Mouse (Mus musculus): Measurements from ENCODE around the gene Grasp. TPM values are rescaled to one million over a fixed set of nuclear protein-coding genes. Genes with fewer than 3 reads are reported as not detected.

Gene Grasp
- polyA plus RNA-seq, 1 experiment, result 6.2 TPM

DNA sequence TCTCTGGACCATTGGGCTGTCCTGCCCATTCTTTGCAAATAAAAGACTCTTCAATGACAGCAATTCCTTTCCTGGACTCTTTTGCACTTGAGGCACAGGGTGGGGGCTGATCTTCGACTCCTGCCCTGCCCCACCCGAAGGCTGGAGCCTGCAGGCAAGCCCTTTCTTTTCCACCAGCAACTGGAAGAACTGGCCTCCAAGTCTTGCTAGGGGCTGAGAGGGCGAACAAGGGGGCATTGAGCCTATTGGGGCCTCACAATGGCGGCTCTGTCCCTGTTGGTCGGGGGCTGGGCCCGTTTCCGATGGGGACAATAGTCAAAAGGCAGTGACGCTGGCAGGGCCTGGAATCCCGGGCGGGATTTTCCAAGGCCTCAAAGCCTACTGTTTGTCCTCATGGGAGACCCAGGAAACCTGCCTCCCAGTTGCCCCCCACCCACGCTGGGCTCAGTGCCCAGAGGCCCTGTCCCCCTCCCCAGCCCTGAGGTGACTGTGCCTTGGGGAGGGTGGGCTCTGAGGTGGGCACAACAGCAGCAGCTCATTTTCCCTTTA is 53.4 kb downstream of the Grasp start:
- DNase-seq, result no peak
- TF ChIP-seq POLR2A (IDR thresholded peaks at IDR 0.05; ENCODE audit: low read depth, low read length), result no peak
- TF ChIP-seq CTCF (conservative IDR thresholded peaks at IDR 0.05; ENCODE audit: insufficient read depth, insufficient read length, low read depth, low read length), result no peak
- no peaks in the 10 kb centered on the region for H3K36me3 ChIP-seq (ENCODE audit: control insufficient read depth, insufficient read depth, low read length)
- no peaks in the 10 kb centered on the region for H3K4me1 ChIP-seq (ENCODE audit: control insufficient read depth, insufficient read depth, low read length)
- no peak overlapping the region for H3K4me3 ChIP-seq (ENCODE audit: insufficient read depth, low read depth, low read length)
- 81% methylated on average over 11 of the region's 11 CpGs for WGBS
- H3K27me3 ChIP-seq (replicated peaks; ENCODE audit: control insufficient read depth, insufficient read depth, low read length), result no peaks in the 10 kb centered on the region
- H3K27ac ChIP-seq (ENCODE audit: insufficient read depth, low read depth, low read length), result no peak overlapping the region

DNA sequence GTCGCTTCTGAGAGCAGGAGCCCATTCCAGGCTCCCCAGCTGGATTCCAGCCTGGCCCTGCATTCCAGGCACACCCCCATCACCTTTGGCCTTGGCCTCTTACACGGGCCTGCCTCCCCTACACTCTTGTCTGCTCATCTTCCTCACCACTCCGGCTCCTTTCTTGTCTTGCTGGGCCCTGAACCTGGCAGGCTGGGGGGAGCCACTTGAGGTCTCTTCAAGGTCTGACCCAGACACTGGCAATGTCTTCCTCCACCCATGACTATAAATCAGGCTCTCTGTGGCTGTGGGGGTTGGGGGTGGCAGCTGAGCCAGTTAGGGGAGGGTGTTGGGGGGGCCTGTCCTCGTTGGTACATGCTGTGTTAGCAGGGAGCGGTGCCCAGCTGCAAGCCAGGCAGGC is 54.6 kb downstream of the Grasp start:
- H3K36me3 ChIP-seq (ENCODE audit: control insufficient read depth, insufficient read depth, low read length), result no peaks in the 10 kb centered on the region
- DNase-seq, result no peak
- WGBS, result 59% methylated on average over 5 of the region's 5 CpGs
- H3K4me3 ChIP-seq (ENCODE audit: insufficient read depth, low read depth, low read length), result no peak overlapping the region
- TF ChIP-seq POLR2A (IDR thresholded peaks at IDR 0.05; ENCODE audit: low read depth, low read length) (no peak), CTCF (conservative IDR thresholded peaks at IDR 0.05; ENCODE audit: insufficient read depth, insufficient read length, low read depth, low read length) (no peak)
- H3K27me3 ChIP-seq (replicated peaks; ENCODE audit: control insufficient read depth, insufficient read depth, low read length), result no peaks in the 10 kb centered on the region
- H3K4me1 ChIP-seq (ENCODE audit: control insufficient read depth, insufficient read depth, low read length), result no peaks in the 10 kb centered on the region
- no peak overlapping the region for H3K27ac ChIP-seq (ENCODE audit: insufficient read depth, low read depth, low read length)

DNA sequence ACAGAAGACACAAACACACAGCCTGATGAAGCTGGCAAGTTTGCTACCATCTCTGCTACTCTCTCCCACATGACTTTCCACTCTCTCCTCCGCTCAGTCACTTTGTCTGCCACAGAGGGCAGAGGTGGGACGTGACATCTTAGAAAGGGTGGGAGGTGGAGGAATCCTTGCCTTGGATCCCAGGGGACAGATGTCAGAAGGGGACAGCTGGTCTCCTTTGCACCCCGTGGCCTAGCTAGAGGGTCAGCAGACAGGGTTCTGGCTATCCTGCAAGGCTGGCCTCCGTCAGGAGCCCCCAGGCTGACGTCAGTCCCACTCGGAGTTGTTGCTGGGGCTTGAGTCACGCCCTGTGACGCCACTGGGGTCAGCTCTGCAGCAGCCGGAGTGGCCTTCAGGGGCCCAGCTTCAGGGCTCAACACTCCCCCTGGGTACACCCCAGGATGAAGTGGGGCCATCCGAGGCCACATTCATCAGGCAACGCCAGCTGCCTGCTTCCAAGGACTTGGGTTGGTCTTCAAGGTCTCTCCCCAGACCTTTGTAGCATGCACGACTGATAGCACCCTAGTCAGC is 55.5 kb downstream of the Grasp start:
- Histone ChIP-seq H3K27me3 (replicated peaks; ENCODE audit: control insufficient read depth, insufficient read depth, low read length) (no peaks in the 10 kb centered on the region), H3K36me3 (ENCODE audit: control insufficient read depth, insufficient read depth, low read length) (no peaks in the 10 kb centered on the region), H3K27ac (ENCODE audit: insufficient read depth, low read depth, low read length) (no peak overlapping the region), H3K4me1 (ENCODE audit: control insufficient read depth, insufficient read depth, low read length) (no peaks in the 10 kb centered on the region), H3K4me3 (ENCODE audit: insufficient read depth, low read depth, low read length) (no peak overlapping the region)
- 64% methylated on average over 12 of the region's 12 CpGs for WGBS
- TF ChIP-seq POLR2A (IDR thresholded peaks at IDR 0.05; ENCODE audit: low read depth, low read length) (no peak), CTCF (conservative IDR thresholded peaks at IDR 0.05; ENCODE audit: insufficient read depth, insufficient read length, low read depth, low read length) (no peak)
- DNase-seq, result no peak

Other genes with a start within 250 kb of the Grasp start
- 0.23 TPM in 1 of 2 replicates, not detected in the other for gene Gm47841, start 176.8 kb upstream of the Grasp start, polyA plus RNA-seq (2012; rRNA removed)
- 8.6 and 9.6 TPM in 2 replicates for gene Fignl2, start 145.6 kb upstream of the Grasp start, polyA plus RNA-seq (2012; rRNA removed)
- gene Ankrd33, start 108.4 kb upstream of the Grasp start, polyA plus RNA-seq (2012; rRNA removed), result not detected in 2 replicates
- gene Acvrl1, start 95.7 kb upstream of the Grasp start, polyA plus RNA-seq (2012; rRNA removed), result 33.4 and 34.1 TPM in 2 replicates
- gene Acvr1b, start 50.1 kb upstream of the Grasp start, polyA plus RNA-seq (2012; rRNA removed), result 37.0 and 37.2 TPM in 2 replicates
- 4.9 and 5.7 TPM in 2 replicates for gene Nr4a1, start 30.1 kb downstream of the Grasp start, polyA plus RNA-seq (2012; rRNA removed)
- gene Atg101, start 60.1 kb downstream of the Grasp start, polyA plus RNA-seq (2012; rRNA removed), result 46.1 and 48.7 TPM in 2 replicates
- gene 6030408B16Rik, start 69.0 kb downstream of the Grasp start, polyA plus RNA-seq (2012; rRNA removed), result 0.13 and 0.37 TPM in 2 replicates
- 14.2 and 14.7 TPM in 2 replicates for gene Krt80, start 146.0 kb downstream of the Grasp start, polyA plus RNA-seq (2012; rRNA removed)
- gene Krt7, start 186.9 kb downstream of the Grasp start, polyA plus RNA-seq (2012; rRNA removed), result 50.9 and 57.3 TPM in 2 replicates
- gene Krt87, start 214.6 kb downstream of the Grasp start, polyA plus RNA-seq (2012; rRNA removed), result not detected in 2 replicates
- gene Krt88, start 223.6 kb downstream of the Grasp start, polyA plus RNA-seq (2012; rRNA removed), result 0.18 TPM in 1 of 2 replicates, not detected in the other
- gene Krt81, start 239.6 kb downstream of the Grasp start, polyA plus RNA-seq (2012; rRNA removed), result not detected in 2 replicates
- gene Krt86, start 249.3 kb downstream of the Grasp start, polyA plus RNA-seq (2012; rRNA removed), result not detected in 2 replicates